Mouse (Mus musculus) right cerebral cortex, postnatal 36 days (tissue): ENCODE data around the gene Plekhm3.
A peak's percentile ranks its signal among the peaks of the same experiment; 100 is the strongest.

Experiments
- DNase-seq, 2 experiments: peaks; one replicate each; pipeline ENCODE4 v3.0.0; 2022; ENCODE audit warnings: low spot score in 2 of 2, mixed read lengths in 1 of 2

Gene Plekhm3

DNA sequence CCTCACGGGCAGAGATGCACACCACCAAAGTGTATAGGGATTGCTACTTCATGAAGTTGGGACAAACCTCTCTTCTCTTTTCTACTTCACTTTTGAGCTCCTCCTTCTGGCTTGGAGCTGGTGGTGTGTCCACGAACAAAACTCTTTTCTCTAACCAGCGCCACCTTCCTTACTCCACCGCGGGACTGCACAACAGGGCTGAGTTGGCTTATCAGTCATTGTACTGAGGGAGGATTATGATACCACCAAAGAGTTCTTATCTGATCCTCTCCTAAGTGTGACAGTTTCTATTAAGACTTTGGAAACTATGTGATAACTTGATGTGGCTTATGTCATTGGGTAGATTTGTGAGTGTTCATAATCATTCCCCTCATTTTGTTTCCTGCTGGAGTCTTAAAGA is 129.2 kb downstream of the Plekhm3 start:
- no peak for DNase-seq

DNA sequence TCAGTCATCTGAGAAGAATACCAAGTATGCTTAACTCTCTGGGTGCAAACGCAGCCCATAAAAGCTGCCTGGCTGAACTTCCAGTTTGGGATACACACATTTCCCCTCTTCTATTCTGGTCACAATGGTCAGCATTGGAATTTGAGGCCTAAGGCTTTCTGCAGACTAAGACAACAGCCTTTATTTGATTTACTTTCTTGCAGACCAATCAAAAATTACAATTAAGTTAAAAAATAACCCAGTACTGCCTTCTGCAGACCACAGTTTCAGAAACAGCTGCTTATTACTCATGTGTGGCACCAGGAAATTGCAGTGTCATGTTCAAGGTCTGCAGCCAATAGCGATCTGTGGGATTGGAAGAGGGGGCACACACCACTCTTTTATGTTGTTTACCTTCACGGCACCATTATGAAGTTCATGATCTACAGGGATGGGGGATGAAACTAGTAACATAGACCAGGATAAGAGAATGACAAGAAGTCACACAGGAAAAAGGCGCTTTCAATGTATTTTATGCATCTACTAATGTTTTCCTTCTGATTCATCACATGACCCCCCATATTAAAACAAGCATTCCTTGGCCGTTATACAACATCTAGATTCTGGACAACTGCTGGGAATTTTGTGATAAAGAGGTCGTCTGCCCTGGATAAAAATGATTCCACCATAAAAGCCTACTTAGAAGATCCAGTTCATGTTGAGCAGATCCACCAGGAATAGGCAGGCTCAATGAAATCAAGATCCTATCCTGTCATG is 130.1 kb downstream of the Plekhm3 start:
- DNase-seq = no peak

DNA sequence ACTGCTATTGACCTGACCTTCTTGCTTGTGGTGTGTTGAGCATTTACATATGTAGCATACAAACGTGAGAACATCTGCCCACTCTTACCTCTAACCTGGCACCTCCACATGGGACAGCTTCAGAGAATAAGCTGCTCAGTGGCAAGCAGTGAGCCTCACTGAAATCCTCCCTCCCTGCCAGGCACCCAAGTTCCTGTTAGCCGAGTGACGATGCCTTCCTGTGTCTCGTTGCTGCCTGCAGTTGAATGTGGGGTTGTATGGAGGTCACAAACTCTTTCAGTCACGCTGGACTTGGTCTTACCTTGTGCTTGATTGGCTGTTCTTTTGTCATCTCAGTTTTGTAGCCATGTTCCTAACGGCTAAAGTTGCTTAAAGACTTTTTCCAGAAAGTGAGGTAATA is 133.1 kb downstream of the Plekhm3 start:
- DNase-seq = no peak

DNA sequence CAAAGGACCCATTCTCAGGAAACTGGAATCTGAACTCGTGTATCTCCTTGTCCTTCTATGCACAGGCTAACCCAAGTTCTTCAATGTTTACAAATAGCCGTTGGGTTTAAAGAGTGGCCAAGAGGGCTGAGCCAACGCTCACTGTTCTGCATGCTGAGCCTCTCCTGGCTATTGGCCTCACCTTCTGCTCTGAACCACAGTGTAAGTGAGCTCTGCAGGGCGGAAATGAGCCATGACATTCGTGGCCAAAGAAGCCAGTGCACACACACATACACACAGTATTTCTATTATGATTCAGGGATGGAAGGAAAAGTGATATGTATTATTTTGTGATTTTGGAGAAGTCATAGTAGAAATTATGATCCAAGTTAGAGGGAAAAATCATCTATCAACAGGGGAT is 138.9 kb downstream of the Plekhm3 start:
- DNase-seq = no peak

DNA sequence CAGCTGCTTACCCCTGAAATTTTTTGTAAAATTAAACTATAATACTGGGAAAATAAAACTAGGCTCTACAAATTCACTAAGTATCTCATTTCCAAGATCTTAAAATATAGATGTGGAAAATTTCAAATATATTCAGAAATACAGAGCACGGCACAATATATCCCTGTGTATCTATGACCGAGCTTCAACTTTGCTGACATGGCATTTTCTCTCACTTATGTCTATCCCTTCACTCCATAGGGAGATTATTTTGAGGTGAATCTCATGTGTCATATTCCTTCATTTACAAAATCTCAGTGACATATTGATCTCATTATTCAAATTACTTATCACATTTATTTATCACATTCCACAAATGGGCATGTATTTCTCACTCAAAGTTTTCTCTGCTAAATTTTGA is 143.4 kb downstream of the Plekhm3 start:
- no peak for DNase-seq

DNA sequence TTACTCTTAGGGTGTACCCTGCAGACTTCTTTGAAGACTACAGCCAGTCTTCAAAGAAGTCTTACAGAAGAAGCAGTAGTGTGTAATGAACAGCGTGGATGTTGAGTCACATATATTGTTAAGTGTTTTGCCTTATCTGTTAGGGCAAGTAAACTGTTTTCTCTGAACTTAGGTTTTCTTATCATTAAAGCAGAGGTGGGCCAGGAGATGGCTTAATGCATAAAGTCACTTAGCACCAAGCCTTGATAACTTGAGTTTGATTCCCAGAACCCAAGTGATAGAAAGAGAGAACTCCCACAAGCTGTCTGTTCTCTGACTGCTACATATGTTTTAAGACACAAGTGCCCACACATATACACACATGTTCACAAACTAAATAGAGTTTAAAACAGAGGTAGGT is 144.7 kb downstream of the Plekhm3 start:
- DNase-seq = no peak

DNA sequence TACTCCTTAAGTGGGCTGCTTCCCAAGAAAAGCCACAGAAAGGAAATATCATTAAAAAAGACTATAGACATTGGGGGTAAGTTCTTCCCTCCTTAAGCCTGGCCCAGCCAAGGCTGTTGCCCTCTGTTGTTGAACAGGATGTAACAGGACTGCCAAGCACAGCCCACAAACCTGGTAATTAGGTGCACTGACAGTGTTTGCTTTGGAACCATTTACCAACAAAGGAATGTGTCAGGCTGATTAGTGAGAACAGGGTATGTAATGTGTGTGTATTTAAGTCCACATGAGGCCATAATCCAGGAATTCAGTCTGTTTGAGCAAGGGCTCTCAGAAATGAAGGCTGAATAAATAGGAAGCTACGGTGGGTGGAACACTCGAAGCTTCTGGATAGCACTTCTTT is 147.5 kb downstream of the Plekhm3 start:
- DNase-seq = no peak

DNA sequence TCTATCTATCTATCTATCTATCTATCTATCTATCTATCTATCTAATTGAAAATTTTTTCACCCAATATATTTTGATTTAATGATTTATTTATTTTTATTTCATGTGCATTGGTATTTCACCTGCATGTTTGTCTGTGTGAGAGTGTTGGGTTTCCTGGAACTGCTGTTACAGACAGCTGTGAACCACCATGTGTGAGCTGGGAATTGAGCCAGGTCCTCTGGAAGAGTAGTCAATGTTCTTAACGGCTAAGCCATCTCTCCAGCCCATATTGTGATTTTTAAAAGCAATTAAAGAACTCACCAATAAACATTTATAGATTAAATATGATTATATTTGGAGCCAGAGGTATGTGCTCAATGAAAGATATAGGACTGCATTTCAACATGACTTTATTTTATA is 148.9 kb downstream of the Plekhm3 start:
- DNase-seq = no peak

DNA sequence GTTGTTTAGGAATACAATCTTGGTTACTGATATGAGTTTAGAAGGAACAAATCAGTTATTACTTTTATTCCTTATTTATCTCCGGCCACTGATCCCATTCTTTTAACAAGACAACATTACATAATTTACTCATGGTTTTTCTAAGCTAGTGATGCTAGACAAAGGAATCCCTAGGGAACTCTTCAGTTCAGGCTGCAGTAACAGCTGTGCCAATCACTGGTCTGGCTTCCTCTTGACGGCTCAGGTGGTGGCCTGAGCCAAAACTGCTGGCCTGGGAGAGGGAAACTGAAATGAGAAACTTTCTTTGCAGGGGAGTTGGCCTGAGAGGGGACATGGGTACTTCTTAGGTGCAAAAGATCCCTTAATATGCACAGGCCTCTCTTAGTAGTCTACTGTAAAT is 151.4 kb downstream of the Plekhm3 start:
- DNase-seq = no peak

DNA sequence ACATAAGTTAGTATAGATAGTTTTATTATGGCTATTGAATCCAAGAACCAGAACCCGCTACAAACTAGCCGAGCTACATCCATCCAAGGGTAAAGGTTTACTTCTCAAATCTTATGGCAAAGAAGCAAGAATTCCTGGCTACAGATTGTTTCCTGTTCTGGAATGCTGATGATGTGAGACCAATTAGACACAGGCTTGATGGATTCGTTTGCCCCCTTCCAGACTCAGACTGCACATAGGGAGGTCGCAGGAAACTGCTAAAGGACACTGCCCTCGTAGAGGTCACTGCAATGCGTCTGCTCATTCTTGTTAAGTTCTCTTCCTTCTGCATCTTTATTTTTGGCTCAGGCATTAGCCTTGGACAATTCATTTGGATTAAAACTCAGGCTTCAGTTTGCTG is 154.0 kb downstream of the Plekhm3 start:
- DNase-seq = no peak

DNA sequence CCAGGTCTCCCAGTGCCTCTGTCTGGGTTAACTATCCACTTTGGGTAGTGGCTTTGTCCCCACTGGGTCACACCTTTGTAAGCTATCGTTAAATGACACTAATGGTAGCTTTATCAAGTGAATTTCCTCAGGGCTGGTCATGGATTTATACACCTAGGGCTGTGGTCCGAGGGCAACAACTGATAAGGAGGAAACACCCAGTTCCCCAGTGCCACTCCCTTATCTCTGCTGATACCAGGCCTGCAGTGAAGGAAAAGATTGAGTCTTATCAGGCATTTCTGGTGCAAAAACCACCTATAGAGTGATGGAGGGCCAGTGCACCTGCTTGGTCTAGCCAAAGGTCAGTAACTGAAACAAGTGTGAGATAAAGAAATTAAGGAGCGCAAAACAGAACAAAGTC is 159.0 kb downstream of the Plekhm3 start:
- no peak for DNase-seq

DNA sequence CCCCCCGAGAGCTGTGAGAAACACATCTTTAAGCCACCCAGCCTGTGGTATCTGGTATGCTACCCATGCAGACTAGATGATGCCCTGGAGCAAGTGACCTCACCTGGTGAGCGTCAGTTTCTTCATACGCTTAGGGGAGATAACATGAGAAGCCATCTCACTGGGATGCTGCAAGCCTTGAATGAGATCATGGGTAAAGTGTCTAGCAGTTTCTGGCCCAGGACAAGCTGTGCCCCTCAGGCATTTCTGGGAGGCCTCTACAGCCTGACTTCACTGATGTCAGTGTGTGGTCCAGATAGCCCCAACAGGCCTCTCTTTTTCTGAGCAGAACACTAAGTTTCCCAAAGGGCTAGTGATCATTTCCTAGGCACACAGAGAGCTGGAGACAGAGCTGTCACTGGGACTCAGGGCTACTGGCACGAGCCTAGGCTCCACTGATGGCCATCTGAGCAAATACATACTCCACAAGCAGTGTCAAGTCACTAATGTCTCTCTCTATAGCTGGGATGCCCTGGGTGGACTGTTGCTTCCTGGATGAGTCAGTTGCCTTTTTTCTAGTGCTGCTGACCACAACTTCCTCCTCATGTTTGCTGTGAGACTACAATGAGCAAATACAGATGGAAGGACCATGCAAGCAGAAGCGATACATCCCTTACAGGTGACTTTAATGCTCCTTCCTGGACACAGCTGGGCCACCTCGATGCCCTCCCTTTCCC is 159.6 kb downstream of the Plekhm3 start:
- DNase-seq = no peak

DNA sequence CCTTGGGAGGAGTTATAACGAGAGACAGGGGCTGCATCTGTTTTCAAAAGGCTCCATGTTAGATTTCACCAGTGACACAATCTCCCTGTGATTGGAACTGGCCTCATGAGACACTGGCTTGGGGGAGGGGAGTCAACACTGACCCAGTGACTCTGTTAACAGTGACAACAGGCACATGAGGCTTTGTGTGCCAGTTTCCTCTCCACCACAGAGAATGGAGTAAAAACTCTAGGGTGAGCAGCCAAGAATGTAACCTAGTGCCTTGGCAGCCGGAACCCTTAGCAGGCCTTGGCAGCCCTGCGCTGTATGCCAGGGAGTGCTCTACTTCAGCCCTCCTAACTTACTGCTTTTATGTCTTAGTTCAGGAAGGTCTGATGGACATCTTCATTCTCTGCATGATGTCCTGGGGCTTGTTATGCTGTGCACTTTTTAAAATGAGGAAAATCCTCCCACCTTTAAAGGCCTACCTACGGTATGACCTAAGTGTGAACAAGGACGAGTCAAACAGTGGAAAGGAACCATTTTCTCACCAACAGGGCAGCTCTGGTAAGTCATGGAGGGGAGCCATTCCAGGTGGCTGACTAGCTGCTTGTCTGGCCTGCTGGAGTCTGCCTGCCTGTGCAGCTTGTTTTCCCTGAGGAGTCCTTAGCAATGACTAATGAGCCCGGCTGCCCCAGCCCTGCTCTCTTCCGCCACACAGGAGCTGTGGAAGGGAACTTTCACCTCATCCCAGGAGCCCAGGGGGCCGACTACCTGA is 161.2 kb downstream of the Plekhm3 start:
- no peak for DNase-seq

DNA sequence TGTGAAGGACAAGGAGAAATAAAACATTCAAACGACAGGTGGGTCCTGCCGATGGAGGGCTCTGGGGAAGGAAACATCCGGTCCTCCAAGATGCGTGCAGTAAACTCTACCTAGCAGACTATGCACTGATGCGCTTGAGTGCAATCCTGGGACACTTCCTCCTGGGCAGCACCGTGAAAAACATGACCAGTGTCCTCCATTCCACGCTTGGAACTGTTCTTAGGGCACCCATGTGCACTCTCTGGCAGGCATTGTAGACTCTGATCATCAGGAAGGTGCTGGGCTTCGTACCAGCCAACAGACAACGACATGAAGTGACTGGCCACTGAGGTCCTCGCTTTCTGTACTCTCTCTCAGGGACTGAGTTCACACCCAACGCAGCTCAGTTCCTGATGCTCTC is 162.5 kb downstream of the Plekhm3 start:
- DNase-seq = no peak

DNA sequence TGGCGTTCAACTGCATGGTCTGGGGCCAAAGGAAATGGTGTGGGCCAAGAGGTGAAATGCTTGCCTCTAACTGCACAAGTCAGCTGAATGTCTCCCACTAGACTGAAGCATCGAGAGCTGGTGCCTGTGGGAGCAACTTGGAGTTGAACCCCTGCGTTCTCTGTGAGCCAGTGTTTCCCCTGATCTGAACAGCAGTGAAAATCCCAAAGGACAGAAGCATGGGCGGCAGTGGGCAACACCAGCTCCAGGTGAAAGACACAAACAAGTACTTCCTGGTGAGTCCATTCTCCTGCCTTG is 163.4 kb downstream of the Plekhm3 start:
- DNase-seq = no peak

DNA sequence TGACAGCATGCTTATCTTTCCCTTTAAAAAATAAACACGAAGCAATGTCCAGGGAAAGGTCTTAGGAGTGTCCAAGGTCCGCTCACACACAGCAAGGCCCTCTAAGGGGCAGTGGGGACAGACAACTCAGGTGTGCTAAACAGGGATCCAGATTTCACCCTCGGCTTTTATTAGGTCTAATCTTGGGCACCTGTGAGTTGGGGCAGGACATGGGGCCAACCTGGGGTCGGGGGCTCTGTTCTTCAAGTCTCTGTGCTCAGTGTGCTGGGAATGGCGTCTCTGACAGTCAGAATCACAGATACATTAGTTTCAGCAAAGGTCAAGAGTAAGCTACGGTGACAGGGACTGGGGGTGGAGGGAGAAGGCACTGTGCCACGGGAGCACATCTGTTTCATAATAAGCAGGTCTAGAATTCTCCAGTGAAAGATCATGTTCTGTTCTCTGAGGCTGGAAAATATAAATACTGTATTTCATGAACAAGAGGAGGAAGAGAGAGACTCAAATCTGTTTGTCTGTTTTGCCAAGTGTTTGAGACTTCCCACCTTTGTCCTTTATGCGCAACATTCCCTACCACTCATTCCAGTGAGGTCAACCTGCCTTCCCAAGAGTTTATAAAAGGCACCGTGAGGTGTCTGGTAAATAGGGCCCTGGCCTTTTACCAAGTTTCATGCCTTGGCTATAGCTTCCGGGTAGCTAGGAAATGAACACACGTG is 163.9 kb downstream of the Plekhm3 start:
- DNase-seq = no peak

DNA sequence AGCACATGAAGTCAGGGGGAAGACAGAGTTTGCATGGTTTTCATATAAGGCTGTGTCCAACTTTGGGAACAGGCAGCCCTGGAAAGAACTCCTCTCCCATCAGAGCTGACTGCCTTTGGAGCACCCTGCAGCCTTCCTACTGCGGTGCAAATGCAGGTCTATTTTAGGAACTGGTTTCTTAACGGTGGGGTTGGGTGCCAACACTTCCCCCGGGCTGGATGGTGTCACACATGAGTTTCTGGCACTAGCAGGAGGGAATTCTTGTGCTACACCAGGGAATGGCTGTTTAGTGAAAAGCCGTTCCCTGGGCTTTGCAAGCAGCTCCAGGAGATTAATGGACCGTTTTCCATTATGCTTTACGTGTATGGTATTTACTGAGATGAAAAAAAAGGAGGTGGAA is 164.8 kb downstream of the Plekhm3 start:
- peak; percentile 74 to 86 for DNase-seq

DNA sequence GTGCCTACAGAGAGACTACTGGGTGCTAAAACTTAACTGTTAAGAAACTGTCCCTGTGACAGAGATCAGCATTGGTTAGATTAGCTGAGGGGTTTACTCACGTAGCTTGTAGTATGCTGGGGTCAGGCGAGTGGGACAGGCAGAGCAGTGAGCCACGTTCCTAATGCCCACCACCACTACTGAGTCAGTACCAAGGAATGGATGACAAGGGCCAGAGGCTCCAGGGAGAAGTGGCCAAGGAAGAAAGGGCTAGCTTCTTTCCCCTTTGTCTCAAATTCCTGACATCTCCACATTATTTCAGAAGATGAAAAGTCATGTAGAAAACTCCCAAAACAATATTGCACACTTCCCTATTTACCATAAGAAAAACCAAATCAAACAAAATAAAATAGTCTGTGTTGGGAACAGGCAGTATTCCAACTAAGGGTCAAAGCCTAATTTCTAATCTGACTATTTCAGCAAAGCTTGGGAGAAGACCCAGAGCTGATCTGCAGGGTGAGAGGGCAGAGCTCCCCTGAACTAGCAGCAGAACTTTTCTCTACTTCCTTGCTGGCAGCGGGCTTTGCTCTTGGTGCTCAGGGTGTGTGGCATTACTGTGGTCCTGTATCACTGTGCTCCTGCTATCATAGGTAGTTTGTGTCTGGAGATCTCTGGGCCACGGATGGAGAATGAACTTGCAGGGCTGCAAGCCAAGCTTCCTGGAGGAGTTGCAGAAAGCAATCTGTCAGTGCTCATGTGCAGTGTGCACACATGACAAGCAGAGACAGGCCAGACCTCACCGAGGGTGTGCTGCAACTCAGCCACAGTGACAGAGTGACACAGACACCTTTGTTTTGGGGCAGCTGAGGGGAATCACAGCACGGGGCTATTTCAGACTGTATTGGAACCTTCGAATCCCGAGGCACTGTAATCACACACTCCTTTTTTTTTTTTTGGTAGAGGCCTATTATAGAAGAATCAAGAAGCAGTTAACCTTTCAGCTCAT is 165.5 kb downstream of the Plekhm3 start:
- DNase-seq = peak in 1 of 2 experiments; percentile 30

DNA sequence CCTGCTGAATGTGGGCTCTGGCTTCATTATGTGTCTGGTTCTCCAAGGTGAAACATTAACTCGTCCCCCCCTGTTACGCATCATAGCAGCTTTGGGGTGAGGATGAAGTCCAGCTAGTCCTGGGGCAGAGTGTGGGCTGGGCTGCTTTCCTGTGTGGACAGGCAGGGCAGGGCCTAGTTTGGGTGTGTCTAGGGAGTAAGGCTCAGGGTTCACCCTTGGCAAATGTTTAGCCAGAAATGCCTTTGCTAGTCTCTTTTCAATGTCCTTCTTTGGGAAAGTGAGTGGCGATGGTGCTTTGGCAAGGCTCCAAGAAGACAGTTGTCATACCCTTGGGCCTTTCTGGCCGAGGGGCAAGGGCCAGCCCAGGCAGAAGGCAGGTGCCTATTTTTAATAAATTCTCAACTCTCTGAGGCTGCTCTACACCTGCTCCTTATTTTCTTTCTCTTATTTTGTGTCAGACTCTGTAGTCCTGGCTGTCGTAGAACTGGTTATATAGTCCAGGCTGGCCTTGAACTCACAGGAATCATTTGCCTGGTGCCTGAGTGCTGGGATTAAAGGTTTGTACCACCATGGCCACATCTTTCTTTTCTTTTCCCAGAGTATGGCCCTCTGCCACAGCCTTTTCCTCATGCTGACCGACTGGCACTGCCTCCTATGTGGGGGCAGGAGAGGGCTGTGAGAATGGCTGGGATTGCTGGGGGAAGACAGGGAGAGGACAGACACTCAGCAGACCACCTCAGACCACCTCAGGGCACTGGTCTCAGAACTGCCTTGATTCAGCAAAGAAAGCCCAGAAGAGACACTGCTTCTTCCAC is 168.7 kb downstream of the Plekhm3 start:
- no peak for DNase-seq

DNA sequence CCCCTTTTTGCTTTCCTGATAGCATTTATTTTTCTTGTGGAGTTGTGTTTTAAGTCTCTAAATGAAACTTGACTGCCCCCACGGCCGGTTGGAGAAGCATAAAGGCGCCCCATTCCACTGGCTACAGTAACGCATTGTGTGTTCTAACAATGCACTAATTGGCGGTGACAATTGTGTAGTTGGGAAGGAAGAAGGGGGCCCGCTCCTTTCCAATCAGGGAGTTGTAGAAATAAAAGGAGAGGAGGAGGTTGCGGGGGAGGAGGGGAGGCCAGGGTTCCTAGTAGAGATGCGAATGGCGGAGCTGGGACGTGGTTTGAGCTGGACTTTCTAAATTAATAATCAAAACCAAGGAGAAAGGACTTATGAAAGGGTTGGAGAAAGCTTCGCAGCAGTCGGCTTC is 176.8 kb downstream of the Plekhm3 start:
- no peak for DNase-seq
